Mouse (Mus musculus) embryonic facial prominence, embryonic 12.5 days (tissue): ENCODE results near the gene Tbc1d22a. TPM values are rescaled to one million over a fixed set of nuclear protein-coding genes. Genes with fewer than 3 reads are reported as not detected.

Source experiments
- ATAC-seq: fragments of 200-750 bp; cut with Nextera tagmentation; 2 replicates; pipeline ENCODE4 v1.8.0; 2017; ENCODE audit not compliant: insufficient number of reproducible peaks, insufficient read depth, low FRiP score, low TSS enrichment
- H3K27ac ChIP-seq: fragments of 300-500 bp; sonication (generic); 2 replicates; pipeline ENCODE4 v1.5.1; 2016; ENCODE audit warnings: mild to moderate bottlenecking
- H3K27me3 ChIP-seq: fragments of 300-500 bp; sonication (generic); 2 replicates; pipeline ENCODE4 v1.6.1; 2016; ENCODE audit warnings: mild to moderate bottlenecking, moderate library complexity
- H3K36me3 ChIP-seq: fragments of 300-500 bp; sonication (generic); 2 replicates; pipeline ENCODE4 v1.6.1; 2016; ENCODE audit warnings: mild to moderate bottlenecking
- H3K4me1 ChIP-seq: fragments of 300-500 bp; sonication (generic); 2 replicates; pipeline ENCODE4 v1.6.1; 2016
- H3K4me2 ChIP-seq: fragments of 300-500 bp; sonication (generic); replicated peaks from 2 replicates; pipeline ENCODE4 v1.6.1; 2016; ENCODE audit warnings: mild to moderate bottlenecking, moderate library complexity
- H3K4me3 ChIP-seq: fragments of 300-500 bp; sonication (generic); 2 replicates; pipeline ENCODE4 v1.5.1; 2016; ENCODE audit warnings: mild to moderate bottlenecking
- H3K9ac ChIP-seq: fragments of 300-500 bp; sonication (generic); 2 replicates; pipeline ENCODE4 v1.6.1; 2016; ENCODE audit warnings: mild to moderate bottlenecking, moderate library complexity
- H3K9me3 ChIP-seq: fragments of 300-500 bp; sonication (generic); 2 replicates; pipeline ENCODE4 v1.6.1; 2016; ENCODE audit warnings: mild to moderate bottlenecking, moderate library complexity
- WGBS: fragments of 180-500 bp; shearing (Covaris S2); methylation state at CpG from one replicate; pipeline ENCODE4 v1.1.7; 2016; 5-methylcytosine and 5-hydroxymethylcytosine counted together
- polyA plus RNA-seq: library from polyadenylated mRNA; unstranded; fragments of >200 nt; fragmentation: Nextera tagmentation; extraction: Ambion mirVana; gene quantifications from 2 replicates; pipeline ENCODE4 v1.2.1, GENCODE M21; 2016

Gene Tbc1d22a
- polyA plus RNA-seq, 1 experiment from 2014 or later, result 13.0 TPM

DNA sequence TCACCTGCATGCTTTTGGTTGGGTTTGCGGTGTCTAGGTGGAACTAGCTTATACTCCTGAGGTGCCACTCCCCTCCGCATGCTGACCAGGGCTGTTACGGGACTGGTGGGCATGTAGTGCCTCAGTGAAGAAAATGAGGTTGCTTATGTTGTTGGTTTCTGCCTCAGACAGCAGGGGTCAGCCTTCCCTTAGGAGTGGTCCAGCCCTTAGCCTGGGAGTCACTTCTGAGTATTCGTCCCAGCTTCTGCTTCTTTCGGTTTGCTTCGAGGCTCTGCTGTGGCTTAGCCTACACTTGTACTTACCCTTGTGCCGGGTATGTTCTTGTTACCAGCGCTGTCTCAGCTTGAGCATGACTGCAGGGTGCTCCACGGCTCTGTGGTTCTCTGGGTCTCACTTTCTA is 36.0 kb downstream of the Tbc1d22a start:
- Histone ChIP-seq H3K36me3 (no peaks in the 10 kb centered on the region), H3K27ac (no peak overlapping the region), H3K4me1 (no peaks in the 10 kb centered on the region; the same call in 1 of the 2 replicates), H3K4me3 (no peak overlapping the region), H3K9me3 (no peaks in the 10 kb centered on the region), H3K9ac (no peak overlapping the region), H3K27me3 (no peaks in the 10 kb centered on the region), H3K4me2 (no peak overlapping the region)
- no peak for ATAC-seq
- 71% methylated on average over 9 of the region's 9 CpGs for WGBS

- Histone ChIP-seq H3K4me3 (no peak overlapping the region), H3K27me3 (no peaks in the 10 kb centered on the region), H3K27ac (no peak overlapping the region), H3K9me3 (no peaks in the 10 kb centered on the region), H3K36me3 (no peaks in the 10 kb centered on the region), H3K4me2 (no peak overlapping the region), H3K9ac (no peak overlapping the region), H3K4me1 (no peaks in the 10 kb centered on the region; the same call in 1 of the 2 replicates)
- no peak for ATAC-seq
These were observed 37.9 kb downstream of the Tbc1d22a start for GRCm38 (mm10) chr15:86252130-86252529.

DNA sequence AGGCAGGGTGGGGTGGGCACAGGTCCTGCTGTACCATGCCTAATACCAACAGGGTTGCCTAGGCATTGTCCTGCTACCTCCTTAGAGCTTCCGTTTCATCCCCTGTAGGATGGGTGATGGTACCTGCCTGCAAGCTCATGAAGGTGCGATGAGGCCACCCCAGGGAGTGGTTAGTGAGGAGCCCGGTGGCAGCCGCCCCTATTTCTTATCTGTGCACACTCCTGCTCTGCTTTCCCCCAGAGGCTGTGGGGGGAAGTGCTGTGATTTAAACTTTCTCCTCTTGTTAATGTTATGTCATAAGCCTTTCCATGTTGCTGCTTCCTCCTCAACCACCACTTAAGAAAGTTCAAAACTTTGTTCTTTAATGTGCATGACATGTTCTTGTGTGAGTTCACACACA is 38.4 kb downstream of the Tbc1d22a start:
- no peaks in the 10 kb centered on the region for H3K27me3 ChIP-seq
- H3K4me1 ChIP-seq, result no peaks in the 10 kb centered on the region; the same call in 1 of the 2 replicates
- no peak overlapping the region for H3K27ac ChIP-seq
- no peak overlapping the region for H3K4me2 ChIP-seq
- no peaks in the 10 kb centered on the region for H3K36me3 ChIP-seq
- no peaks in the 10 kb centered on the region for H3K9me3 ChIP-seq
- no peak overlapping the region for H3K9ac ChIP-seq
- no peak for ATAC-seq
- WGBS, result 68% methylated on average over 4 of the region's 4 CpGs
- H3K4me3 ChIP-seq, result no peak overlapping the region

DNA sequence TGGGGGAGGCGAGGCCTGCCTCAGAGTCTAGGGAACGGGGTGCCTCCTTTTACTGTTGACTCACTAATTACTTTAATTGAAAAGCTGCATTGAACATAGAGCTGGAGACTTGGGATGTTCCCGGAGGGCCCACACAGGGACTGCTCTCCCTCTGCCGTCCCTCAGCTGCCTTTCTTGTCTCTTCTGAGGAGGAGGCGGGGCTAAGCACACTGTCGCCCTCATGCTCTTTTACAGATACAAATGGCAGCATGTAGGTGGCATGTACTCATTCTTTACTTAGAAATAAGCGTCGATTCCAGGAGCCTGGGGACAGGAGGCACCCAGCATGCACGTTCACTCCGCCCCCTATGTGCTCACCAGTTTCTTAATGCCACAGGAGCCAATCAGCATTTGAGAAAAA is 39.2 kb downstream of the Tbc1d22a start:
- 41% methylated on average over 10 of the region's 10 CpGs for WGBS
- no peak overlapping the region for H3K4me2 ChIP-seq

DNA sequence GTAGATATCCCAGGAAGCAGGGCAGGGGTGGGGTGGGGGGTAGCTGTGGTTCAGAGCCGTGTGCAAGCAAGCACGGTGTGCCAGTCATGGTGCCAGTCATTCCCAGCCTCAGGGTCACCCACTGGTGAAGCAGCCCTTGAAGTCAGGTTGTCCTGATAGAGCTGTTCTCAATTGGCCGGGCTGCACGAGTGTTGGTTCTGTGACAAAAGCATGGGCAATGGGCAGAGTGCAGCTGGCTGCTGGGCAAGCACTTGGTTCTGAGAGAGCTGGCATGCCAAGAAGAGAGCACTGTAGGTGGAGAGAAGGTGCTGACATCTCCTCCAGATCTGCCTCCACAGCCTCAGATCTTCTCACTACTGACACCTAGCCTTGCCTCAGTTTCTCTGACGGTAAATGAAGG is 41.9 kb downstream of the Tbc1d22a start:
- Histone ChIP-seq H3K4me3 (no peak overlapping the region), H3K9ac (no peak overlapping the region), H3K4me2 (no peak overlapping the region), H3K27ac (no peak overlapping the region), H3K36me3 (no peaks in the 10 kb centered on the region), H3K9me3 (no peaks in the 10 kb centered on the region), H3K27me3 (no peaks in the 10 kb centered on the region), H3K4me1 (no peaks in the 10 kb centered on the region; the same call in 1 of the 2 replicates)
- ATAC-seq, result no peak
- WGBS, result 89% methylated on average over 5 of the region's 5 CpGs

More for the DNA sequence above, 39.2 kb downstream of the Tbc1d22a start:
- Histone ChIP-seq H3K27ac (no peak overlapping the region), H3K27me3 (no peaks in the 10 kb centered on the region), H3K4me3 (no peak overlapping the region), H3K4me1 (no peaks in the 10 kb centered on the region; the same call in 1 of the 2 replicates), H3K9me3 (no peaks in the 10 kb centered on the region), H3K36me3 (no peaks in the 10 kb centered on the region), H3K9ac (no peak overlapping the region)
- ATAC-seq, result no peak

- no peak overlapping the region for H3K9ac ChIP-seq
- no peak for ATAC-seq
- no peaks in the 10 kb centered on the region for H3K27me3 ChIP-seq
- H3K4me1 ChIP-seq, result no peaks in the 10 kb centered on the region; the same call in 1 of the 2 replicates
- H3K4me2 ChIP-seq, result no peak overlapping the region
- H3K4me3 ChIP-seq, result no peak overlapping the region
- H3K27ac ChIP-seq, result no peak overlapping the region
- H3K36me3 ChIP-seq, result no peaks in the 10 kb centered on the region
- H3K9me3 ChIP-seq, result no peaks in the 10 kb centered on the region
- WGBS, result 65% methylated on average over 4 of the region's 4 CpGs
These were observed 42.5 kb downstream of the Tbc1d22a start for GRCm38 (mm10) chr15:86256728-86257179.

- Histone ChIP-seq H3K27ac (no peak overlapping the region), H3K4me1 (no peaks in the 10 kb centered on the region; the same call in 1 of the 2 replicates), H3K9me3 (no peaks in the 10 kb centered on the region), H3K27me3 (no peaks in the 10 kb centered on the region), H3K4me2 (no peak overlapping the region), H3K4me3 (no peak overlapping the region), H3K36me3 (no peaks in the 10 kb centered on the region), H3K9ac (no peak overlapping the region)
- ATAC-seq, result no peak
- WGBS, result 87% methylated on average over 9 of the region's 9 CpGs
These were observed 43.8 kb downstream of the Tbc1d22a start for GRCm38 (mm10) chr15:86257916-86258685.

GRCm38 (mm10) chr15:86259233-86259632 is 45.0 kb downstream of the Tbc1d22a start:
- Histone ChIP-seq H3K4me2 (no peak overlapping the region), H3K9ac (no peak overlapping the region), H3K27ac (no peak overlapping the region), H3K4me3 (no peak overlapping the region), H3K4me1 (peaks cover 6% of the 10 kb centered on the region; the same call in 1 of the 2 replicates), H3K9me3 (no peaks in the 10 kb centered on the region), H3K36me3 (no peaks in the 10 kb centered on the region), H3K27me3 (no peaks in the 10 kb centered on the region)
- ATAC-seq, result no peak
- 82% methylated on average over 4 of the region's 4 CpGs for WGBS

GRCm38 (mm10) chr15:86260111-86260510 is 45.9 kb downstream of the Tbc1d22a start:
- no peak overlapping the region for H3K4me3 ChIP-seq
- H3K9ac ChIP-seq, result no peak overlapping the region
- WGBS, result 91% methylated on average over 4 of the region's 4 CpGs
- no peak overlapping the region for H3K27ac ChIP-seq
- no peaks in the 10 kb centered on the region for H3K36me3 ChIP-seq
- no peak overlapping the region for H3K4me2 ChIP-seq
- peaks cover 8% of the 10 kb centered on the region; the same call in 1 of the 2 replicates for H3K4me1 ChIP-seq
- H3K9me3 ChIP-seq, result no peaks in the 10 kb centered on the region
- ATAC-seq, result no peak
- H3K27me3 ChIP-seq, result no peaks in the 10 kb centered on the region

GRCm38 (mm10) chr15:86264389-86264788 is 50.1 kb downstream of the Tbc1d22a start:
- no peaks in the 10 kb centered on the region for H3K36me3 ChIP-seq
- no peaks in the 10 kb centered on the region for H3K9me3 ChIP-seq
- no peak overlapping the region for H3K4me3 ChIP-seq
- peaks cover 8% of the 10 kb centered on the region; the same call in 1 of the 2 replicates for H3K4me1 ChIP-seq
- no peak overlapping the region for H3K27ac ChIP-seq
- H3K27me3 ChIP-seq, result no peaks in the 10 kb centered on the region
- WGBS, result 64% methylated on average over 3 of the region's 3 CpGs
- no peak overlapping the region for H3K9ac ChIP-seq
- ATAC-seq, result peak; percentile 57; the same call in 1 of the 2 replicates
- H3K4me2 ChIP-seq, result no peak overlapping the region

DNA sequence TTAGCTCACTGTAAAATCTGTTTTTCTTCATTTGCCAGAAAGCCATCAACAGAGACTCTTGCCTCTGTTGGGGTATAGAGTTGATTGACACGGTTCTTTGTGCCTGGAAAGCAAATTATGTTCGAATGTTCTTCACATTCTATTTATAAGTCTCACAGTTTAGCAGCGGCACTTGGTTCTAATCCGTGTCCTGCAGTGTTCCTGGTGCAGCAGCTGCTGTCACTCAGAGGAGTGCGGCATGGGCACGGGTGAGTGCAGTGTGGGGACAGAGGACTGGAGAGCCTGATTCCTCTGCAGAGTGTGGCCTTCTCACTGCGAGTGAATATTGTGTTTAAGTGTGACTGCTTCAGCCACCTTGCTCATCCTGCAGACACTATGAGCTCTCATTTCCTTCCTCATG is 50.5 kb downstream of the Tbc1d22a start:
- no peaks in the 10 kb centered on the region for H3K36me3 ChIP-seq
- ATAC-seq, result 0 out of 2 replicates have a peak, but pooled peaks have one; percentile 62
- no peak overlapping the region for H3K27ac ChIP-seq
- H3K9me3 ChIP-seq, result no peaks in the 10 kb centered on the region
- H3K9ac ChIP-seq, result no peak overlapping the region
- H3K4me3 ChIP-seq, result no peak overlapping the region
- no peak overlapping the region for H3K4me2 ChIP-seq
- 70% methylated on average over 7 of the region's 7 CpGs for WGBS
- peaks cover 8% of the 10 kb centered on the region; the same call in 1 of the 2 replicates for H3K4me1 ChIP-seq
- no peaks in the 10 kb centered on the region for H3K27me3 ChIP-seq

- H3K36me3 ChIP-seq, result no peaks in the 10 kb centered on the region
- H3K9ac ChIP-seq, result no peak overlapping the region
- WGBS, result 76% methylated on average over 4 of the region's 4 CpGs
- ATAC-seq, result no peak
- peaks cover 8% of the 10 kb centered on the region; the same call in 1 of the 2 replicates for H3K4me1 ChIP-seq
- H3K4me2 ChIP-seq, result no peak overlapping the region
- H3K4me3 ChIP-seq, result no peak overlapping the region
- H3K27ac ChIP-seq, result no peak overlapping the region
- H3K9me3 ChIP-seq, result no peaks in the 10 kb centered on the region
- H3K27me3 ChIP-seq, result no peaks in the 10 kb centered on the region
These were observed 52.7 kb downstream of the Tbc1d22a start for GRCm38 (mm10) chr15:86266975-86267374.
